Mouse (Mus musculus): ENCODE results near the gene Gys2. TPM values are rescaled to one million over a fixed set of nuclear protein-coding genes. Genes with fewer than 3 reads are reported as not detected.
A peak's percentile ranks its signal among the peaks of the same experiment; 100 is the strongest.

Gys2 gene
- total RNA-seq, 2 experiments from 2014 or later, result 0.08 TPM; not detected in 1

- intact Hi-C loops (cut with DNase I), result no loop called here
- no peak for DNase-seq (ENCODE audit: low spot score)
These were observed 10.7 kb downstream of the Gys2 start for GRCm38 (mm10) chr6:142462194-142462593.

GRCm38 (mm10) chr6:142459017-142459678, 13.8 kb downstream of the Gys2 start:
- no peak for DNase-seq (ENCODE audit: low spot score)
- intact Hi-C loops (cut with DNase I), result no loop called here

GRCm38 (mm10) chr6:142458010-142458409, 14.9 kb downstream of the Gys2 start:
- intact Hi-C loops (cut with DNase I), result no loop called here
- no peak for DNase-seq (ENCODE audit: low spot score)

GRCm38 (mm10) chr6:142455314-142455996, 17.5 kb downstream of the Gys2 start:
- intact Hi-C loops (cut with DNase I), result no loop called here

GRCm38 (mm10) chr6:142453311-142453710, 19.6 kb downstream of the Gys2 start:
- DNase-seq (ENCODE audit: low spot score), result no peak
- intact Hi-C loops (cut with DNase I), result no loop called here

More at GRCm38 (mm10) chr6:142455314-142455996, 17.5 kb downstream of the Gys2 start:
- no peak for DNase-seq (ENCODE audit: low spot score)

- no peak for DNase-seq (ENCODE audit: low spot score)
These were observed 21.5 kb downstream of the Gys2 start for GRCm38 (mm10) chr6:142451381-142451780.

GRCm38 (mm10) chr6:142429072-142429471, 43.8 kb downstream of the Gys2 start:
- intact Hi-C loops (cut with DNase I), result no loop called here
- DNase-seq (ENCODE audit: low spot score), result no peak

More at GRCm38 (mm10) chr6:142451381-142451780, 21.5 kb downstream of the Gys2 start:
- intact Hi-C loops (cut with DNase I), result no loop called here

GRCm38 (mm10) chr6:142424976-142425375, 47.9 kb downstream of the Gys2 start:
- intact Hi-C loops (cut with DNase I), result no loop called here
- no peak for DNase-seq (ENCODE audit: low spot score)

- intact Hi-C loops (cut with DNase I), result no loop called here
These were observed 58.3 kb downstream of the Gys2 start for GRCm38 (mm10) chr6:142414597-142414996.

GRCm38 (mm10) chr6:142413845-142414244, 59.1 kb downstream of the Gys2 start:
- intact Hi-C loops (cut with DNase I), result no loop called here
- no peak for DNase-seq (ENCODE audit: low spot score)

More at GRCm38 (mm10) chr6:142414597-142414996, 58.3 kb downstream of the Gys2 start:
- DNase-seq (ENCODE audit: low spot score), result no peak

GRCm38 (mm10) chr6:142412906-142413491, 59.9 kb downstream of the Gys2 start, which contains the start of gene Spx:
TSS of gene Spx (plus strand) at chr6:142413441.
- intact Hi-C loops (cut with DNase I), result no loop called here
- DNase-seq (ENCODE audit: low spot score), result no peak

GRCm38 (mm10) chr6:142411140-142411539, 61.8 kb downstream of the Gys2 start:
- no peak for DNase-seq (ENCODE audit: low spot score)
- intact Hi-C loops (cut with DNase I), result no loop called here

GRCm38 (mm10) chr6:142395756-142396155, 77.2 kb downstream of the Gys2 start:
- DNase-seq (ENCODE audit: low spot score), result no peak
- intact Hi-C loops (cut with DNase I), result no loop called here

GRCm38 (mm10) chr6:142394669-142395068, 78.2 kb downstream of the Gys2 start:
- intact Hi-C loops (cut with DNase I), result no loop called here
- DNase-seq (ENCODE audit: low spot score), result no peak

GRCm38 (mm10) chr6:142392312-142392711, 80.6 kb downstream of the Gys2 start:
- intact Hi-C loops (cut with DNase I), result no loop called here
- no peak for DNase-seq (ENCODE audit: low spot score)

GRCm38 (mm10) chr6:142389101-142389500, 83.8 kb downstream of the Gys2 start:
- intact Hi-C loops (cut with DNase I), result loop anchor here (5.0 kb wide), 2 partner anchors 128 to 368 kb away; partner anchors contain the start of gene Cmas
- DNase-seq (ENCODE audit: low spot score), result no peak

- DNase-seq (ENCODE audit: low spot score), result no peak
- intact Hi-C loops (cut with DNase I), result loop anchor here (5.0 kb wide), 2 partner anchors 129 to 369 kb away; partner anchors contain the start of gene Cmas
These were observed 85.1 kb downstream of the Gys2 start for GRCm38 (mm10) chr6:142387755-142388271.

GRCm38 (mm10) chr6:142387011-142387754, 85.7 kb downstream of the Gys2 start, which contains the start of the genes Recql and Golt1b:
TSS of gene Recql (minus strand) at chr6:142387087.
TSS of gene Golt1b (plus strand) at chr6:142387221.
- DNase-seq (ENCODE audit: low spot score), result peak; percentile 98
- intact Hi-C loops (cut with DNase I), result loop anchor here (5.0 kb wide), 2 partner anchors 130 to 370 kb away; partner anchors contain the start of gene Cmas

- intact Hi-C loops (cut with DNase I), result loop anchor here (5.0 kb wide), 2 partner anchors 131 to 371 kb away; partner anchors contain the start of gene Cmas
These were observed 86.5 kb downstream of the Gys2 start for GRCm38 (mm10) chr6:142386285-142387010.

More at GRCm38 (mm10) chr6:142386285-142387010, 86.5 kb downstream of the Gys2 start:
- no peak for DNase-seq (ENCODE audit: low spot score)
